Mouse (Mus musculus): ENCODE results near the gene Pfn5. TPM values are rescaled to one million over a fixed set of nuclear protein-coding genes. Genes with fewer than 3 reads are reported as not detected.
"Not testable (repeated sequence)": the region's sequence is repeated elsewhere in the genome, so short reads cannot be mapped to it uniquely, and the experiment has no call there.

Pfn5 gene
- not detected in 2 replicates for total RNA-seq (2021)
- long read RNA-seq = 0 reads

GRCm38 (mm10) chrX:95557887-95558286 is at the start of gene Pfn5, which contains the start of gene Asb12:
TSS of gene Pfn5 (plus strand) at chrX:95558104.
TSS of gene Asb12 (minus strand) at chrX:95557987.
- no peak for DNase-seq

DNA sequence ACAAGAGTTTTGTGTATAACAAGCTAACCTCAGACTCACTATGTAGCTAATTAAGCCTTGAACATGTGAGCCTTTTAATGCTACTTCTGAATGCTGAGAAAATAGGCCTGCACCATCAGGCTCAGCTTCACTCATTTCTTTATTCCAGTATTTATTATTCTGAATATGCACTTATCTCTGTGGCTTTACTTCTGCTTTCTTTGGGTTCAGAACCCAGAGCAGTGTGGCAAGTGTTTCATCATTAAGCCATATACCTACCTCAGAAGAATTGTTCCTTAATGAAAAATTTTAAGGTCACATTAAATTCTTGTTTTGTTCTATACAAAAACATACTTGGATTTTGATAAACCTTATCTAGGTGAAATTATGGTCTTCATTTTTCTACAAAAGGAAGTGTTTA is 34.0 kb upstream of the Pfn5 start:
- DNase-seq = no peak

DNA sequence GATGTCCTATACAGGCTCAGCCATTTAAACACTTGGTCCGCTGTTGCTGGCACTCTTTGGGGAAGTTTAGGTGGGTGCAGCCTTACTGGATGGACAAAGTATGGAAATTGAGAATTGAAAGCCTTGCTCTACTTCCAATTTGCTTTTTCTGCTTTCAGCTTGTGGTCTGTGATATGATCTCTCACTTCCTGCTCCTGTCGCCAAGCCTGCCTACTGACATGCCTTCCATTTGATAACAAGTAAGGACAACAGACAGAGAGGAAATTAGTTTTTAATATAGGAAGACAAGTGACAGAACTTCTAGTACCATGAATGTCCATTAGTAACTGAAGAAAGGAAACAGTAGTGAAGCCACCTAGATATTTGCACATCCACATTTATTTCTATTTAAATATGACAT is 32.7 kb upstream of the Pfn5 start:
- DNase-seq = no peak

GRCm38 (mm10) chrX:95535493-95535892 is 22.4 kb upstream of the Pfn5 start:
- DNase-seq = not testable (repeated sequence)

- DNase-seq = no peak
Measured at GRCm38 (mm10) chrX:95554321-95554720, 3.6 kb upstream of the Pfn5 start.

DNA sequence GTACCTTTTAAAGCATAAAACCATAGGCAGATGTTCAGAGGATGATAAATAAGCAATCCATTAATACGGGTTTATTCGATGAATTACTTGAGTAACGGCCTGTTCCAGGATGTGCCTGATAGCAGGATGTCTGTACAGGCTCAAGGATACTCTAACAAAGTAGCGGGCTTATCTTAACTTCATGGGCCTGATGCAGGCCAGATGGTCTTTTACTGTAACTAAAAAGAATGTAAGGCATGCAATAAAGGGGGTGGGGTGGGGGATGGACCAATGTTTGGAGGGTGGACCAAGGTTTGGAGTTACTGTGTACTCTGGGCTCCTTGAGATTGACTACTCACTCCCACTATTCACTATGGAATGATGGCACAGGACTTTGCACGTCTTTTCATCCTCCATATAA is 42.7 kb downstream of the Pfn5 start:
- no peak for DNase-seq

Other genes starting within 250 kb of the Pfn5 start
- 10.1 and 12.8 TPM in 2 replicates for gene Amer1, start 113.2 kb upstream of the Pfn5 start, total RNA-seq (2021)
- gene Asb12, start 117 bp upstream of the Pfn5 start, total RNA-seq (2021) = 0.24 TPM in 1 of 2 replicates, not detected in the other
- 3.3 and 4.8 TPM in 2 replicates for gene Zc4h2, start 100.4 kb downstream of the Pfn5 start, total RNA-seq (2021)
- 3.5 and 3.9 TPM in 2 replicates for gene Zc3h12b, start 153.6 kb downstream of the Pfn5 start, total RNA-seq (2021)

Data from adrenal gland, postnatal 25 days (tissue).